Mouse (Mus musculus) embryonic stem cell, embryonic (primary cell): ENCODE results near the gene Gm12184.

Source experiments
- CTCF ChIA-PET, 4 experiments: fragments of 300-600 bp in 2 of 4; fragments of 350-600 bp in 2 of 4; sonication (Branson Sonifier 250); formaldehyde crosslinking; loops; one replicate each; lab custom pipeline; 2022; ENCODE audit warnings: inconsistent platforms in 2 of 4; lab: Charles Lee
- POLR2A ChIA-PET, 4 experiments: fragments of 300-600 bp in 2 of 4; fragments of 350-600 bp in 2 of 4; sonication (Branson Sonifier 250); formaldehyde crosslinking; loops; one replicate each; lab custom pipeline; 2022; ENCODE audit warnings: antibody characterized with exemption in 4 of 4, inconsistent platforms in 1 of 4; lab: Charles Lee

Gene Gm12184

GRCm38 (mm10) chr11:48819614-48820307 lies 6.7 kb downstream of the Gm12184 start:
- CTCF ChIA-PET: interaction anchor here in 2 of 4 experiments (1.1 to 1.2 kb wide), 3 partner anchors 15 to 32 kb away, joined by 3 to 4 read pairs (median 3); no protein-coding TSS in a partner anchor

GRCm38 (mm10) chr11:48818346-48818745 lies 8.1 kb downstream of the Gm12184 start:
- ChIA-PET POLR2A (interaction anchor here in 3 of 4 experiments (0.7 to 27.8 kb wide), 13 partner anchors 11 to 1440 kb away, joined by 3 to 1017 read pairs (median 15); partner anchors contain the start of genes Rack1 (in 3 of the 3) and Mrnip (in 1 of the 3)), CTCF (interaction anchor here in 1 of 4 experiments (1.1 kb wide), 1 partner anchor 28 kb away, joined by 3 read pairs; no protein-coding TSS in a partner anchor)

More at GRCm38 (mm10) chr11:48819614-48820307, 6.7 kb downstream of the Gm12184 start:
- POLR2A ChIA-PET: interaction anchor here (0.7 to 27.8 kb wide), 13 partner anchors 9 to 34 kb away, joined by 3 to 1017 read pairs (median 4); partner anchors contain the start of gene Rack1 (in 3 of the 4)

GRCm38 (mm10) chr11:48817794-48818193 lies 8.7 kb downstream of the Gm12184 start:
- ChIA-PET CTCF (interaction anchor here in 1 of 4 experiments (1.0 kb wide), 1 partner anchor 28 kb away, joined by 5 read pairs; no protein-coding TSS in a partner anchor), POLR2A (interaction anchor here (0.5 to 27.8 kb wide), 28 partner anchors 8 to 1560 kb away, joined by 3 to 1017 read pairs (median 7); partner anchors contain the start of genes Rack1 (in 3 of the 4), Zfp62 (in 2 of the 4), Gm12184 (in 1 of the 4) and Mgat1 (in 1 of the 4))

GRCm38 (mm10) chr11:48816800-48817665 lies 9.4 kb downstream of the Gm12184 start, which contains the start of gene Trim41:
TSS of gene Trim41 (minus strand) at chr11:48817353.
- CTCF ChIA-PET: interaction anchor here in 2 of 4 experiments (0.5 to 1.0 kb wide), 4 partner anchors 27 to 651 kb away, joined by 3 to 15 read pairs (median 7); no protein-coding TSS in a partner anchor
- POLR2A ChIA-PET: interaction anchor here (0.5 to 27.8 kb wide), 31 partner anchors 9 to 1896 kb away, joined by 3 to 1017 read pairs (median 7); partner anchors contain the start of genes Rack1 (in 3 of the 4), Zfp62 (in 2 of the 4), Gm12184 (in 1 of the 4) and Mgat1 (in 1 of the 4)

- CTCF ChIA-PET: no interaction called here
- POLR2A ChIA-PET: interaction anchor here (0.9 to 27.8 kb wide), 20 partner anchors 9 to 386 kb away, joined by 3 to 1017 read pairs (median 12); partner anchors contain the start of genes Rack1 (in 4 of the 4), Gm12184 (in 2 of the 4), Trim7 (in 2 of the 4) and Zfp62 (in 1 of the 4)
These were observed 10.1 kb downstream of the Gm12184 start for GRCm38 (mm10) chr11:48816281-48816781.

GRCm38 (mm10) chr11:48815851-48816250 lies 10.6 kb downstream of the Gm12184 start:
- POLR2A ChIA-PET: interaction anchor here (0.6 to 27.8 kb wide), 9 partner anchors 9 to 23 kb away, joined by 3 to 1017 read pairs (median 63); partner anchors contain the start of genes Rack1 (in 4 of the 4), Gm12184 (in 1 of the 4) and Trim7 (in 1 of the 4)

GRCm38 (mm10) chr11:48813782-48814181 lies 12.7 kb downstream of the Gm12184 start:
- ChIA-PET POLR2A (interaction anchor here (0.7 to 27.8 kb wide), 10 partner anchors 9 to 37 kb away, joined by 3 to 1017 read pairs (median 54); partner anchors contain the start of genes Rack1 (in 4 of the 4), Gm12184 (in 1 of the 4) and Trim7 (in 1 of the 4)), CTCF (interaction anchor here in 3 of 4 experiments (0.6 to 0.9 kb wide), 3 partner anchors 25 to 26 kb away, joined by 3 to 8 read pairs (median 5); no protein-coding TSS in a partner anchor)

More at GRCm38 (mm10) chr11:48815851-48816250, 10.6 kb downstream of the Gm12184 start:
- CTCF ChIA-PET: no interaction called here

- ChIA-PET POLR2A (interaction anchor here (0.6 to 34.4 kb wide), 11 partner anchors 3 to 290 kb away, joined by 3 to 1017 read pairs (median 450); partner anchors contain the start of genes Rack1 (in 4 of the 4), Trim41 (in 2 of the 4), Gm12184 (in 1 of the 4) and Trim7 (in 1 of the 4)), CTCF (interaction anchor here in 2 of 4 experiments (0.6 to 4.2 kb wide), 4 partner anchors 21 to 41 kb away, joined by 3 to 21 read pairs (median 3); no protein-coding TSS in a partner anchor)
These were observed 16.3 kb downstream of the Gm12184 start for GRCm38 (mm10) chr11:48810142-48810541.

GRCm38 (mm10) chr11:48809434-48809830 lies 17.0 kb downstream of the Gm12184 start:
- ChIA-PET POLR2A (interaction anchor here (0.7 to 34.4 kb wide), 15 partner anchors 2 to 48 kb away, joined by 3 to 1017 read pairs (median 63); partner anchors contain the start of genes Rack1 (in 4 of the 4), Trim41 (in 3 of the 4), Gm12184 (in 1 of the 4) and Trim7 (in 1 of the 4)), CTCF (interaction anchor here in 2 of 4 experiments (0.7 to 4.2 kb wide), 3 partner anchors 21 to 42 kb away, joined by 3 to 21 read pairs (median 3); no protein-coding TSS in a partner anchor)

- ChIA-PET POLR2A (interaction anchor here (0.7 to 34.4 kb wide), 22 partner anchors 1 to 438 kb away, joined by 3 to 1017 read pairs (median 15); partner anchors contain the start of genes Rack1 (in 4 of the 4), Trim41 (in 3 of the 4), Gm12184 (in 2 of the 4) and Trim7 (in 1 of the 4)), CTCF (interaction anchor here in 3 of 4 experiments (1.1 to 4.2 kb wide), 3 partner anchors 26 to 50 kb away, joined by 3 to 21 read pairs (median 3); no protein-coding TSS in a partner anchor)
These were observed 17.6 kb downstream of the Gm12184 start for GRCm38 (mm10) chr11:48808737-48809433.

GRCm38 (mm10) chr11:48808304-48808646 lies 18.2 kb downstream of the Gm12184 start:
- ChIA-PET CTCF (interaction anchor here in 3 of 4 experiments (0.6 to 4.2 kb wide), 4 partner anchors 18 to 51 kb away, joined by 3 to 21 read pairs (median 6); no protein-coding TSS in a partner anchor), POLR2A (interaction anchor here (0.6 to 34.4 kb wide), 25 partner anchors 1 to 439 kb away, joined by 3 to 1017 read pairs (median 15); partner anchors contain the start of genes Rack1 (in 4 of the 4), Trim41 (in 4 of the 4), Gm12184 (in 2 of the 4) and Trim7 (in 1 of the 4))

GRCm38 (mm10) chr11:48807563-48808303 lies 18.7 kb downstream of the Gm12184 start:
- CTCF ChIA-PET: interaction anchor here in 3 of 4 experiments (0.5 to 4.2 kb wide), 8 partner anchors 18 to 463 kb away, joined by 3 to 21 read pairs (median 4); no protein-coding TSS in a partner anchor

GRCm38 (mm10) chr11:48806856-48807562 lies 19.4 kb downstream of the Gm12184 start:
- CTCF ChIA-PET: interaction anchor here (0.5 to 4.2 kb wide), 8 partner anchors 17 to 464 kb away, joined by 3 to 21 read pairs (median 4); no protein-coding TSS in a partner anchor
- POLR2A ChIA-PET: interaction anchor here (0.7 to 34.4 kb wide), 41 partner anchors 0 to 440 kb away, joined by 3 to 1017 read pairs (median 8); partner anchors contain the start of genes Trim41 (in 4 of the 4), Gm12184 (in 2 of the 4), Rack1 (in 2 of the 4) and Trim7 (in 1 of the 4)

More at GRCm38 (mm10) chr11:48807563-48808303, 18.7 kb downstream of the Gm12184 start:
- POLR2A ChIA-PET: interaction anchor here (0.6 to 34.4 kb wide), 38 partner anchors 0 to 440 kb away, joined by 3 to 1017 read pairs (median 8); partner anchors contain the start of genes Trim41 (in 4 of the 4), Gm12184 (in 2 of the 4), Rack1 (in 2 of the 4) and Trim7 (in 1 of the 4)
